Mouse (Mus musculus): ENCODE data around the gene Jup. TPM values are rescaled to one million over a fixed set of nuclear protein-coding genes. Genes with fewer than 3 reads are reported as not detected.
"Not testable (repeated sequence)": the region's sequence is repeated elsewhere in the genome, so short reads cannot be mapped to it uniquely, and the experiment has no call there.

Gene Jup
- polyA plus RNA-seq, 3 experiments from 2014 or later = 0.36 to 1.4 TPM; not detected in 1

DNA sequence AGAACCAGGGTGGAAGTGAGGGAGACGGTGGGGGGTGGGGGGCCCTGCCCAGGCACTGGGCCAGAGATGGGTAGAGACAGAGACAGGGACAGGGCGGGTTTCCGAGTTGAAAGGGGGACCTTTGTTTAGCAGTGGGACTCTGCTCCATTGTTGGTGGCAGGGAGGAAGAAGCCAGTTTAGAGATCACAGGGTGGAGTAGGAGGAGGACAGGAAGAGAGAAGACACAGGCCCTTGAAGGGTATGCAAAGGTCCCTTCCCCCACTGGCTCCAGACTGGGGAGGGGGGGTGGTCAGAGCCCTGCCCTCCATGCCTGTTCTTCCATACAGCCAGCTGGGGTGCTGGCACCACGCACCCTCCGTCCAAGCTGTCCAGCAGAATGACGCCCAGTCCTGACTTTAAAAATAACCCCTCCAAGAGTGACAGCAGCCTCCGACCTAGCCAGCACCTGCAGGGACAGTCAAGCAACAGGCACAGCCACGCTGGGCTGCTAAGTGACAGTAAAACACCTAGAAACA, 7.6 kb downstream of the Jup start:
- no peak for ATAC-seq

- no peak for ATAC-seq
Measured at GRCm38 (mm10) chr11:100388588-100388987, 9.0 kb downstream of the Jup start.

DNA sequence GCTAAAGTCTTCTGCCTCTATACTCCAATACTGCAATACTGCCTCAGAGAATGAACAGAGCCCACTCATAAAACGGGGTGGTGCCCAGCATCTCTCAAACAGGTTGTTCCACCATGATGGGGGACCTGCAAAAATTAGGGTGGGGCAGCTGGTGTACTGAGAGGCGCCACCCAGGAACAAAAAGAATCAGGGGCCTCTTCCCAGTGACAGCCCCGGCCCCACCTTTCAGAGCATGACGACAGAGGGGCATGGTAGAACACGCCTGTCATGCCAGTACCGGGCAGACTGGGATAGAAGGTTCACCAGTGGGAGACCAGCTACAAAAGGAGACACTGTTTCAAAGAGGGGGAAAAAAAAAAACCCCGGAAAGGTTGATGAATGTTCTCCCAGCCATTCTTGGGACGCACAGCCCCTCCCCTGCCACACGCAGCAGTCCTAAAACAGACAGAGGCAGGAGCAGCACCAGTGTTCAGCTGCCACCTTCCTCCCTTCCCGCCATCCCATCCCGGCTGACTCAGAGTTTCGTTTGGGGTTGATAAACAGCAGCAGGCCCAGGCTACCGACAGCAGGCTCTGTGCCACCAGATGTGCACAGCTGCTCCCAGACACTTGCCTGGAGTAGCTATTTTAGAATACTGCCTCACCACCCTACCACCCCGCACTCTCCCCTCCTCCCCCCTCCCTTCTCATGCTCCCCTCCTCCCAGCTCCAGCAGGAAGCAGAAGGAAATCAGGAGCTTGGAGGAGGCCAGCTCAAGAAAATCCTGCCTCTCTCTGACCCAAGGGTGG, 9.8 kb downstream of the Jup start:
- no peak for ATAC-seq

DNA sequence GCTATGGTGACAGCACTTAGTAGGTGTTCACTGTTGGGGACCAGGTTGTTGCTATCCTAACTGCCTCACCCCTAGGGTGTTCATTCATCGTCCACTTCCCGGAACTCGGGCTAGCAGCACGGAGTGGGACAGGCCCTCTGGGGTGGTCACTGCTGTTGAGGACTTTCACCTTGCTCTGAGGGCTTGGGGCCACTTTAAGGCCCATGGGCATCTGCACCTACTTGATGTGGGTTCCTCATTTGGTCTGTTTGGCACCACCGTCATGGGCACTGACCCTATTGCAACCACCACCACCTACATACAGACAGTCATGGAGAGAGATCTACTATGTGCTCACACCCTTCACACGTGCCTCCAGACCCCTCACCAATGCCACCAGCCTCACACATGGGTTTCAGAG, 10.5 kb downstream of the Jup start:
- ATAC-seq = no peak

- no peak for ATAC-seq
Measured at GRCm38 (mm10) chr11:100386586-100386985, 11.0 kb downstream of the Jup start.

GRCm38 (mm10) chr11:100385016-100385415, 12.5 kb downstream of the Jup start:
- no peak for ATAC-seq

GRCm38 (mm10) chr11:100382682-100383081, 14.9 kb downstream of the Jup start:
- ATAC-seq = no peak

DNA sequence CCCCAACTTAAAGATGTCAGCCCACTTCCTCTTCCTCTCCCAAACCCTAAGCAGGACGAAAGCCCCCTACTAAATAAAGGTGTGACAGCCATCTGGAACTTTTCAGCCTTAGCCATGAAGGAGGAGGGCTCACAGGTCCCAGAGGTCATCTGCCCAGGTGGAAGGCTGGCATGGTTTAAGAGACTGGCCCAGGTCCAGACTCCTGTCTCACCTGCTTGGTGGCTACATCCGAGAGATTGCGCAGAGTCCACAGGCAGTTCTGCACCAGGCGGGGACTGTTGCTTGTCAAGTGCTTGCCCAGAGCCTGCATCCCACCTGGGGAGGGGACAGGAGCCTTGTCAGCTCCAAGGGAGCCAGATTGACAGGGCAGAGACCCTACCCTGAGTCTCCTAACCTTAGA, 18.3 kb downstream of the Jup start:
- ATAC-seq = no peak

- no peak for ATAC-seq
Measured at GRCm38 (mm10) chr11:100378446-100378845, 19.1 kb downstream of the Jup start.

- ATAC-seq = no peak
Measured at GRCm38 (mm10) chr11:100377989-100378388, 19.6 kb downstream of the Jup start.

DNA sequence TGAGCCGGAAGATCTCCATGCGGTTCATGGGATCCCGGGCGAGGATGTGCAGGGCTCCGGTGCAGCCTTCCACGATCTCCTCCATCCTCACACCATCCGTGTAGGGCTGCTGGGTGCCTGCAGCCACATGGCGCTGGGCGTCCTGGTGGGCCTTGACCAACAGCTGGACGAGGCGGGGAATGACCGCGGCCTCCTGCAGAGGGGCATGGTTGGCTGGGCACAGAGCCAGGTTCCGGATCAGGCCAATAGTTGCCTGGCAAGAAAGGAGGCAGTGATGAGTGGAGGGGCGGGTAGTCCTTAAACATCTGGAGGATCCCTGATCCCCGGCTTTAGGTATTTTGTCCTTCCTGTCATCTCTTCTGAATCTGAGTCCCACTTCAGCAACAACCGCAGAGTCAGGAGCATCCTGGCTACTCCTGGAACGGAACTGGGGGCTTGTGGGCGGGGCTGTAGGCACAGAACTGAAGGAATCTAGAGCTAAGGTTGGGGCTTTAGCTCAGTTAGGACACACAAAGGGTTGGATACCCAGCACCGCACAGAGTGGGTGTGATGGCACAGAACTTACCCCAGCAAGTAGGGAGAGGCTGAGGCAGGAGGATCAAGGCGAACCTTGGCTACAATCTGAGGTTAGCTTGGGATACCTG, 20.7 kb downstream of the Jup start:
- no peak for ATAC-seq

- ATAC-seq = no peak
Measured at GRCm38 (mm10) chr11:100376005-100376404, 21.6 kb downstream of the Jup start.

- ATAC-seq = no peak
Measured at GRCm38 (mm10) chr11:100375127-100375526, 22.4 kb downstream of the Jup start.

- ATAC-seq = no peak
Measured at GRCm38 (mm10) chr11:100371981-100372558, 25.5 kb downstream of the Jup start.

DNA sequence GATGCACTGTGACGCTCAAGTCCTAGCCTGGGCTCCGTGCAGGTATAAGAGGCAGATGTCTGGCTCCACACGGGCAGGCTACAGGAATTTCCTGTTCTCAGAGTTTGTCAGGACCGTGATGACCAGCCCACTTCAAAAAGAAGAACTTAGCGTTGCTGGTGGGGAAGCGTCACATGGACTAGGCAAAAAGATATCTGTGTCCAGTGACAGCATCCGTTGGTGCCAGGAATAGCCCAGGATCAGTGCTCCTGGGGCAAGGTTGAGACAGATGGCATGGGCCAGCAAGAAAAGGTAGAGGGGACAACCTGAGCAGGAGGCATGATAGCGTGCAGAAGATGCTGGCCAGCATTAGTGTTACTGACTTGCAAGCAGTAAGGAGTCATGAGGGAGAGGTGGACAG, 27.7 kb downstream of the Jup start:
- no peak for ATAC-seq

DNA sequence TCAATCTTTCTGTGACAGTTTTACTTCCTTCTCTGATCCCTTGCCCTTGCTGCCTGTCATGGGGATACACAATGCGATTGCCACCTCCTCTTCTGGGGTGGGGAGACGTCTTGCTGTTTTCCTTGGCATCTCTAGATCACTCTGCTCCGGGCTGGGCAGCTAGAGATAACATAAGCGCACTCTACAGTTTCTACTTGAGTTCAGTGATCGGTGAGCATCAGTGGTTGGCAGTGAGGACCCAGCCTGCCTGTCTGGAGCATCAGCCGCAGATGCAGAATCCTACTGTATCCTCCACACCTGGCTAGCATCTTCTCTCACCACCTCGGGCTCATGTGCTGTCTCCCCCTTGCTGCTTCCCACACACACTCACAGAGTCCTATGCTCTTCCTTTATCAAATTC, 28.4 kb downstream of the Jup start:
- ATAC-seq = no peak

DNA sequence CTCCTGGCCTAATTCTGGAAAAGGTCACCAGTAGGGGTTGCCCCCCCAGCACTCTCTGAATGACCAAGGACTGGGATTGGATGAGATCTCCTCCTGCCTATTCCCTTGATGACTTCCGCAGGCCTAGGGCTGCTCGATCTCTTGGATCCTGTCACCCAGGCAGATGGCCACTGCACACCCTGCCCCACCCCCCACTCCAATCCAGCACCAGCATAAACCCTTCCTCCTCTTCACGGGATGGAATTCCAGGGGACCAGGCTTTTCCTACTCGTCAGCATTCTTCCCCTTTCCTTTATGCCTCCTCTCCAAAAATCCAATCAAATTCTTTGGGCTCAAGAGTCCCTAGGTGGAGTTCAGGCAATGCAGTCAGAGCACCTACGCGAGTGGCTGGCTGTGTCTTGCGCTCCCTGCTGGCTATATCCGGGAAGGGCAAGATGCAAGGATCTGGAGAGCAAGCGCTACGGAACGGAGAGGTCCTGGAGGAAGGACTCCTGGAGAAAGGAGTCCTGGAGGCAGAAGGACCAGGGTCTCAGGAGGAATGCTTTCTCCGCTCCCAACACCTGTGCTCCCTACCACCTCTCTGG, 34.5 kb downstream of the Jup start:
- no peak for ATAC-seq

GRCm38 (mm10) chr11:100362209-100362978, 35.2 kb downstream of the Jup start:
- no peak for ATAC-seq

DNA sequence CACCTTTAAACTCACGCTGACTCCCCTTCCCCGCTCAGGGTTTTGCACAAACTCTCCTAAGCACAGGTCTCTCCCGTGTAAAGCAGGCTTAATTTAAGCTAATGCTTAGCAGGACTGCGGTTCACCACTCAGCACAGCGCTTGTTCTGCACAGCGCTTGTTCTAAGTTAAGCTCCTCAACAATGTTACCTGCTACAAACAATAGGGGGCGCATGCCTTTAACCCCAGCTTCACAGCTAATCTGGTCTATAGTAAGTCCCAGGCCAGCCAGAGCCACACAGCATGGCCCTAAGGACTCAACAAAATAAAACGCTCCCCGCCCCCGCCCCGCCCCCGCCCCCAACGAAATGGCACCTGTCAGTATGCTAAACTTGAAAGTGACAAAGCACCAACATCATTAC, 36.5 kb downstream of the Jup start:
- ATAC-seq = not testable (repeated sequence)

GRCm38 (mm10) chr11:100360175-100360574, 37.4 kb downstream of the Jup start:
- no peak for ATAC-seq

GRCm38 (mm10) chr11:100357408-100357807, 40.2 kb downstream of the Jup start:
- no peak for ATAC-seq

GRCm38 (mm10) chr11:100356819-100357211, 40.7 kb downstream of the Jup start:
- ATAC-seq = no peak

Data from inflammation-experienced regulatory T-cells, adult 6 months (primary cell).